Mouse (Mus musculus) regulatory T cell (primary cell): Measurements from ENCODE around the gene 1700057G04Rik.

Experiments used
- in situ Hi-C: fragments of 300-600 bp; cut with MboI, MseI; formaldehyde crosslinking; loops from one replicate; pipeline ENCODE4 v1.15.1; 2025; ENCODE audit warnings: high pct_unique_total_duplicates

1700057G04Rik gene

GRCm38 (mm10) chr9:92309077-92309476 lies at the start of gene 1700057G04Rik:
TSS of gene 1700057G04Rik (plus strand) at chr9:92309377.
- in situ Hi-C loops: no loop called here

- in situ Hi-C loops: loop anchor here (25.0 kb wide), 1 partner anchor 1998 kb away; the partner anchor contains the start of gene Tbc1d2b
These were observed 48.6 kb upstream of the 1700057G04Rik start for GRCm38 (mm10) chr9:92260481-92261159.

DNA sequence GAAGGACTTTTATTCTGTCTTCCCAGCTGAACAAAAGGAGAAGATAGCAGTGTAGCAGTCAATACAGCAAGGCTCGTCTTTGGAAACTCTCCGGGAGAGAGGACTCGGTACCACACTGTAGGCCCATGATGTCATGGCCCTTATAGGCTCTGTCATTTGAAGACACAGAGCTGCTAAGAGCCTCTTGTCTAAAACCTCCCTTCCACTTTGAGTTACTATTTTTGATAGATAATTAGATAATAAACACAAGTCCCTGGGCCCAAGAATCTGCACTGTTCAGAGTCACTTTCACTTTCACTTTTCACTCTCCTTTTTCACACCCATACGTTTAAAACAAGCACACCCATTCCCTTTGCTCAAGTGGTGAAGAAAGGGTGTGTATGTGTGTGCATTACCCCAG lies 43.5 kb upstream of the 1700057G04Rik start:
- in situ Hi-C loops: loop anchor here (25.0 kb wide), 1 partner anchor 2003 kb away; the partner anchor contains the start of gene Tbc1d2b

- in situ Hi-C loops: loop anchor here (25.0 kb wide), 1 partner anchor 2004 kb away; the partner anchor contains the start of gene Tbc1d2b
These were observed 42.5 kb upstream of the 1700057G04Rik start for GRCm38 (mm10) chr9:92266558-92267171.

DNA sequence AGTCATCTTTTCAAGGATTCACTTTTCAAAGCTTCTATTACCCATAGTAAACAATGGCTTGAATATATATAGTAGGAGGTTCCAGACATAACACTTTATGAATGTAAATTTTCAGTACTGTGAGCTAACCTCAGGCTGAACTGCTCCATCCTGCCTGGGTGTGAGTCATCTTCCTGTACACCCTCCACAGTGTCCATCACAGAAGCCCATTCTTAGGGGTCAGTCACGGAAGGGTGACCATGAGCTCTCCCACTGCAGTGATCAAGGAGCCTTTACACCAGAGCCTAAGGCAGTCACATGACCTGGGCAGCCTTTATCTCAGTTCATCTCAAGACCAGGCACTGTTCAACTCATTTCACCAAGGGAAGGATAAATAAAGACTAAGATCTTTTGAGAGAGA lies 41.4 kb upstream of the 1700057G04Rik start:
- in situ Hi-C loops: loop anchor here (25.0 kb wide), 1 partner anchor 2005 kb away; the partner anchor contains the start of gene Tbc1d2b

GRCm38 (mm10) chr9:92269829-92270404 lies 39.3 kb upstream of the 1700057G04Rik start:
- in situ Hi-C loops: loop anchor here (25.0 kb wide), 1 partner anchor 2008 kb away; the partner anchor contains the start of gene Tbc1d2b

DNA sequence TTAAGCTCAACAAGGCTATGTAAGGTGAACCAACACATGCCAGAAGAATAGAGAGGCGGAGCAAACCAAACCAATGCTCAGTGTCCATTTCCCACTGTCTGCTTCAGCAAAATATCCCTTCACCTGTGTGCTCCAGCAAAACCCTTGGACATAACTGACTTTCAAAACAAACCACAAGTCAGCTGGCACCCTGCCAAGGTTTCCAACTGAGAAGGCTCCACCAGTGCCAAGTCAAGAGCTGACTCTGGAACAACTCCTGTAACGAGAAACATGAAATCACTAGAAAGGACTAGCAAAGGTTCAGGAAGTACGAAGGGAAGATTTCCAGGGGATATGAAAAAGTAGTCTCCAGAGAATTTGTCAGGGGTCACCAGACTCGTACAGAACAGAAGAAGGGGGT lies 38.2 kb upstream of the 1700057G04Rik start:
- in situ Hi-C loops: loop anchor here (25.0 kb wide), 1 partner anchor 2009 kb away; the partner anchor contains the start of gene Tbc1d2b

DNA sequence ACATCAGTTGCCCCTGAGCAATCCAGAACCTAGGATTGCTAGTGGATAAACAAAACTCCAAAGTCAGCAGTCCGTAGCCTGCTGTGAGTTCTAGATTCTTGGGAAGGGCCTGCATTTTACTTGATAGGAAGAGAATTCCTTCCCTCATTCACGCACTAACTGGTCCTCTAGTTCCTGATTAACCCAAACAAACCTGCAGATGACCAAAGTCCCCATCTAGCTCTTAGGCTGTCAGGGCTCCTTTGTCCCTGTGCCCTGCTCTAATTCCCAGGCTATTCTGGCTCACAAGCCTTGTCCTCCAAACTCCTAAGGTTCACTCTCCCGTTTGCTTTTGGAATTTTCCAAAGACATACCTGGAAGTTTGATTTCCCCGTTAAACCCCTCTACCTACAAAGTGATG lies 36.5 kb upstream of the 1700057G04Rik start:
- in situ Hi-C loops: loop anchor here (25.0 kb wide), 1 partner anchor 2010 kb away; the partner anchor contains the start of gene Tbc1d2b

- in situ Hi-C loops: loop anchor here (25.0 kb wide), 1 partner anchor 2011 kb away; the partner anchor contains the start of gene Tbc1d2b
These were observed 35.9 kb upstream of the 1700057G04Rik start for GRCm38 (mm10) chr9:92273271-92273670.

DNA sequence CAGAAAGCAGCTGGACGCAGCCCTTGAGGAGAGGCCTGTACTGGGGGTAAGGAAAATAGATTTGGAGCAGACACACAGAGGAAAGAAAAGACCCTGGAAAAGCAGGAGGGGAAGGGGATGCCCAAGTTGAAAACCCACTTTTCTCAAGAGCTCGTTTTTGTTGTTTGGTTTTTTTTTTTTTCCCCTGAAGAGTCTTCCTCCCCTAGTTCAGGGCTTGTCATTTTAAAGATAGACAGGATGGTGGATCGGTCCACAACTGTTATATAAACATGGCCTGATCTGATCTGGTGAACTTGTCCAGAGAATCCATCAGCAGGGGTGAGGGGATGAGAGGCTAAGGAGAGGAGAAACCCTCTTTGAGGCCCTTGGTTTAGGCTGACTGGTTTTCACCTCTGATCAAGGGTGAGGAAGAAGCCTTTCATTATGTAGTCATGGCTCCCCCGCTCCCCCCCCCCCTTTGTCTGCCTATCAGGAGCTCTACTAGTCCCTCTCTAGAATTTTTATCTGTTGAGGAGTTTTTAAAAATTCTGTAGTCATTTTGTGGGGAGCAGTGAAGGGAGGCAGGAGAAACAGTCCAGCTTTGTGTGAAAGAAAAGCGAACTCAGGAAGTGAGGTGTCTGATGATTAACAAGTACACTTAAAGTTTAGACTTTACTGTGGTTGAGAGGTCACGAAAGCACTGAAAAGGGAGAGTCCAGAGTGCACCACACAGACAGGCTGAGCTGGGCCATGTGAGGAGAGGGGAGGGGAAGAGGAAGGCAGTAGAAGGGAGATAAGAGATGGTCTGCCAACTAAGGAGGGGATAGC lies 35.0 kb upstream of the 1700057G04Rik start:
- in situ Hi-C loops: loop anchor here (25.0 kb wide), 1 partner anchor 2012 kb away; the partner anchor contains the start of gene Tbc1d2b

GRCm38 (mm10) chr9:92275486-92276207 lies 33.5 kb upstream of the 1700057G04Rik start, which contains the start of gene Plscr2:
TSS of gene Plscr2 (plus strand) at chr9:92275602.
- in situ Hi-C loops: loop anchor here (5.0 kb wide), 1 partner anchor 58 kb away; no protein-coding TSS in a partner anchor

- in situ Hi-C loops: loop anchor here (5.0 kb wide), 1 partner anchor 59 kb away; no protein-coding TSS in a partner anchor
These were observed 32.8 kb upstream of the 1700057G04Rik start for GRCm38 (mm10) chr9:92276360-92276759.

DNA sequence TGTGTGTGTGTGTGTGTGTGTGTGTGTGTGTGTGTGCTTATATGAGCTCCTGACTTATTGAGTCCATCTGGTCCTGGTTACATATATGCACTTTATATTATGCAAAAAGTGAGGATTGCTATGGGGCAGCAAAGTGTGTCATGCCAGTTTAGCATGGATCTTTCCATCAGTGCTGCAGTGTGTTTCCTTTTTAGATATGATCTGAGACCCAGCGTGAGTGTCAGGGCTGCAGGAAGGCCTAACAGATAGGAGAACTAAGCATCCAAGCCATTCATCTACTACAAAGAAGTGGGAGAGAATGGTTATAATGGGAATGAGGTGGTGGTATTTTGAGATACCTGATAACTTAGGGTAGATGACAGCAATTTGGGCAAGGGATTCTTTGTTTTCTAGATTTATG lies 29.1 kb upstream of the 1700057G04Rik start:
- in situ Hi-C loops: no loop called here

- in situ Hi-C loops: no loop called here
These were observed 26.5 kb upstream of the 1700057G04Rik start for GRCm38 (mm10) chr9:92282563-92283171.

DNA sequence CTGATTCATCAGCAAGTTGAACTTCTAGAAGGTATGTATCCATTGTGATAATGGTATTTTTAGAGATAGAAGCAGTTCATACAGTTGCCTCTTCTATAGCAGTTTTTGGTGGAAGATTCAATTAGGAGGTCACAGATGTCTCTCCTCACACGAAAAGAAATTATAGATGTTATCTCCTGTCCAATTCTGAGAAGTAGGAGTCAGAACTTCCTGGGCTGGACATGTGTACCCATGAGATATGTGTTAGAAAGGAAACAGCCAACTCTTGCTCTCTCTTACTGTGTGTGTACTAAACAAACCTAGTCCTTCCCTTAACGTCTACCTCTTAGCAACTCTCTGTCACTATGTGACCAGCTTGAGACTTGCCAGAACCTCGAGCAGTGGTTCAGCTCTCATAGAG lies 19.5 kb upstream of the 1700057G04Rik start:
- in situ Hi-C loops: loop anchor here (10.0 kb wide), 1 partner anchor 945 kb away; no protein-coding TSS in a partner anchor

DNA sequence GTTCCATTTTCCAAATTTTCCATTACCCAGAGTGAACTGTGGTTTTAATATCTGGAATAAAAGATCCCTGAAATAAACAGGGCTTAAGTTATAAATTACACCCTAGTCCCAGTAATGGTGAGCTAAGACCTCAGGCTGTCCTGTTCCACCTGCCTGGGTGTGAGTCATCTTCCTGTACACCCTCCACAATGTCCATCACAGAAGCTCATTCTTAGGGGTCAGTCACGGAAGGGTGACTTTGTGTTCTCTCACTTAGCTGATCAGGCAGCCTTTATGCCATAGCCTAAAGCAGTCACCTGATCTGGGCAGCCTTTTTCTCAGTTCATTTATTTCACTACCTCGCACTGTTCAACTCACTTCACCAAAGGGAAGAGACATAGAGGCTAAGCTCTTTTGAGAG lies 17.0 kb upstream of the 1700057G04Rik start:
- in situ Hi-C loops: loop anchor here (10.0 kb wide), 1 partner anchor 947 kb away; no protein-coding TSS in a partner anchor

- in situ Hi-C loops: loop anchor here (10.0 kb wide), 1 partner anchor 948 kb away; no protein-coding TSS in a partner anchor
These were observed 16.3 kb upstream of the 1700057G04Rik start for GRCm38 (mm10) chr9:92292922-92293321.

DNA sequence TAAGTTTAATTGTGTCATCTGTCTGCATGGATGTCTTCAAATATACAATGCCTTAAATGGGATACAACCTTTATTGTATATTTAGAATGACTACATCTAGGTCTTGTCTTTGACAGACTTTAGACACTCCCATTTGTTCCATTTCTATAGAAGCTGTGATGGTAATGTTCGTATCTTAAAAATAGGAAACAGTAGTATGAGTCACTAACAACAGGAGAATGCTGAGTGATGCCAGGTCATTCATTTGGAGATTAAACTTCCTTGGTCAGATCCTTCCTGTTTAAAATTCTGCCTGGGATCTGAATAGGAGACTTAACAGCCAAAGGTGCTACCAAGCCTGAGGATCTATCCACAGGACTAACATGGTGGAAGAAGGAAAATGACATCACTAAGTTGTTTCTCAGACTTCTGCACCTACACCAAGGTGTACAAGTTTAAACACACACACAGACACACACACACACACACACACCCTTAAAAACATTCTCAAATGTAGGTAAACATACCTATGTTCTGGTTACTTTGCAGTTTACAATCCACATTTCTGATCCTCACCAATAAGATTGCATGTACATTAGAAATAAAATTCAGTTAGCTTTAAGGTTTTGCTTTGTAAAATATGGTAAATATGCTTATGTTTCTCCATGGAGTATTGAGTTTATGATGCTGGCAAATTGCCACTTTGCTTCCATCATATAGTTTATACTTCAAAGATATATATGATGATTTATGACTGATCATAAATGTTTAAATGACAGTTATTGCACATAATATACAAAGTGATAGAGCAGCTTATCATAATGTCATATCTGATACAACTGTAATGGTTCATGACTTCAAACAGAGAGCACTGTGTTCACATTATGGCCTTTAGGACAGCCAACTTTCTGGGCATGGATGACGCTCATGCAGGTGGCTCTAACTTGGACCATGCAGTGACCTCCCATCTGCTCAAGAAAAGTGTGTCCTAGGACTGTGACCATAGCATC lies 15.3 kb upstream of the 1700057G04Rik start:
- in situ Hi-C loops: loop anchor here (10.0 kb wide), 1 partner anchor 949 kb away; no protein-coding TSS in a partner anchor
